Mouse (Mus musculus) lung, embryonic 16.5 days (tissue): ENCODE measurements around the gene Edc3. TPM values are rescaled to one million over a fixed set of nuclear protein-coding genes. Genes with fewer than 3 reads are reported as not detected.

ENCODE experiments used
- ATAC-seq: fragments of 200-750 bp; cut with Nextera tagmentation; 2 replicates; pipeline ENCODE4 v1.8.0; 2017; ENCODE audit warnings: low read depth, mild to moderate bottlenecking, moderate library complexity
- H3K27ac ChIP-seq: fragments of 300-500 bp; sonication (generic); 2 replicates; pipeline ENCODE4 v1.5.1; 2014; ENCODE audit warnings: mild to moderate bottlenecking, control low read depth, low read length
- H3K27me3 ChIP-seq: fragments of 300-500 bp; sonication (generic); 2 replicates; pipeline ENCODE4 v1.6.1; 2014; ENCODE audit warnings: low read depth, low read length, mixed read lengths; ENCODE audit not compliant: control insufficient read depth, insufficient read depth
- H3K36me3 ChIP-seq: fragments of 300-500 bp; sonication (generic); 2 replicates; pipeline ENCODE4 v1.6.1; 2014; ENCODE audit warnings: low read length; ENCODE audit not compliant: control insufficient read depth, insufficient read depth
- H3K4me1 ChIP-seq: fragments of 300-500 bp; sonication (generic); replicated peaks from 2 replicates; pipeline ENCODE4 v1.6.1; 2014; ENCODE audit warnings: low read length, mixed read lengths; ENCODE audit not compliant: control insufficient read depth, insufficient read depth
- H3K4me2 ChIP-seq: fragments of 300-500 bp; sonication (generic); 2 replicates; pipeline ENCODE4 v1.6.1; 2014; ENCODE audit warnings: low read depth, low read length, control low read depth
- H3K4me3 ChIP-seq: fragments of 300-500 bp; sonication (generic); 2 replicates; pipeline ENCODE4 v1.5.1; 2014; ENCODE audit warnings: mild to moderate bottlenecking, low read length, control low read depth
- H3K9ac ChIP-seq: fragments of 300-500 bp; sonication (generic); 2 replicates; pipeline ENCODE4 v1.6.1; 2014; ENCODE audit warnings: low read length, control low read depth
- H3K9me3 ChIP-seq: fragments of 300-500 bp; sonication (generic); 2 replicates; pipeline ENCODE4 v1.6.1; 2016; ENCODE audit warnings: low read length; ENCODE audit not compliant: control insufficient read depth
- WGBS: fragments of 180-500 bp; shearing (Covaris S2); extraction: QIAGEN DNeasy Blood & Tissue Kit; methylation state at CpG from one replicate; pipeline ENCODE4 v1.1.7; 2014; 5-methylcytosine and 5-hydroxymethylcytosine counted together
- polyA plus RNA-seq: library from polyadenylated mRNA; unstranded; fragments of >200 nt; fragmentation: Nextera tagmentation; extraction: Ambion mirVana; gene quantifications from 2 replicates; pipeline ENCODE4 v1.2.1, GENCODE M21; 2015

Edc3 gene
- polyA plus RNA-seq, 1 experiment from 2014 or later: 31.1 TPM

DNA sequence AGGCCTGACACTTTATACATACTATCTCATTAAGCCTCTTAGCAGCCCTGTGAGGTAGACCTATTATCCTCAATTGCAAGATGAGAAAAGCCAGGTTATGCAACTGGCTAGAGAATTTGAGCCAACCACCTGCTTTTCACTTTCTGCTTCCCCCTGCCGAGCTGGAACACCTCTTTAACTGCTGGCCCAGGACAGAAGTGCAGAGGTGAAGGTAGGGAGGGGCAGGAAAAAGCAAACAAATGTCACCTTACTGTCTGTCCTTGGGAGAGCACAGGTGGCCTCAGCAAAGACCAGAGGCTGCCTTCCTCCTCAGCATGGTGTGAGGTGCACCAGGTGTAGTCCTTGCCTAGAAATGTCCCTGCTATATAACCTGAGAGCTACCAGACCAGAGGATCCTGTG, 40.1 kb upstream of the Edc3 start:
- H3K4me2 ChIP-seq: no peak overlapping the region
- ATAC-seq: no peak
- no peak overlapping the region for H3K27ac ChIP-seq
- H3K9ac ChIP-seq: no peak overlapping the region
- H3K4me1 ChIP-seq: no peaks in the 10 kb centered on the region; the same call in 1 of the 2 replicates
- 20% methylated on average over 1 of the region's 1 CpGs for WGBS
- H3K9me3 ChIP-seq: no peaks in the 10 kb centered on the region
- H3K4me3 ChIP-seq: no peak overlapping the region
- no peaks in the 10 kb centered on the region for H3K36me3 ChIP-seq
- H3K27me3 ChIP-seq: no peaks in the 10 kb centered on the region

DNA sequence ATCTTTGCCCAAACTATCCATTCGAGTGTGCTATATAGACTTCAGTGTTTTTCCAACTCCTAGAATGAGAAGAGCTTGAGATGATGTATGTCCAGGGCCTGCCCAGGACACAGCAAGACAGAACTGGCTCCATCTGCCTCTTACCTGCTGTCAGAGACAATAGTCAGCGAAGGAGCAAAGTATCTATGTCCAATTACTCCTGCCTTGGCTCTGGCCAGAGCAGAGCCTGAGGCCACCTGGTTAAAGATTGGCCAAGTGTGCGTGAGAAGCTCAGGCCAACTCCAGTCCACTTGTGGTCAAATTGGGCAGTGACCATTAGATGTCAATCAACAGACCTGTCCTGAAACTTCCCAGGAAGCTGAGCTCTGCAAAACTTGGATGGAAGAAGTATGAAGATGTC, 38.8 kb upstream of the Edc3 start:
- Histone ChIP-seq H3K9me3 (no peaks in the 10 kb centered on the region), H3K36me3 (no peaks in the 10 kb centered on the region), H3K4me1 (no peaks in the 10 kb centered on the region; the same call in 1 of the 2 replicates), H3K4me2 (no peak overlapping the region), H3K4me3 (no peak overlapping the region), H3K27ac (no peak overlapping the region), H3K9ac (no peak overlapping the region), H3K27me3 (no peaks in the 10 kb centered on the region)
- ATAC-seq: no peak
- 74% methylated on average over 3 of the region's 3 CpGs for WGBS

DNA sequence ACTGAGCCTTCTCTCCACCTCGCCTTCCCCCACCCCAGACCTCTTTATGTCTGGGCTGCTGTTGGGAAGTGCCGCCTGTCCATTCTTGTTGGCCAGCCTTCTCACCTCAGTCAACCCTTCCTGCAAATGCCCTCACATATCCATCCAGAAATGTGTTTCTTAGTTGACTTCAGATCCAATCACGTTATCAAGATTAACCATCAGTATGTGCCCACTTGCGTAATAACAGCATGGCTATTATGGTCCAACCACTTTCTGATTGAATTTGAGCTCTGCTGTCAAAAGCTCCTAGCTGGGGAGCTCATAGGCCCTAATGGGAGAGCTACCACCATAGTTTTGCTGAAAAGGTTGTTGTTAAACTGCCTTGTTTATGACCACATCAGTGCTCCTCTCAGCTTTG, 37.3 kb upstream of the Edc3 start:
- no peaks in the 10 kb centered on the region; the same call in 1 of the 2 replicates for H3K4me1 ChIP-seq
- H3K36me3 ChIP-seq: no peaks in the 10 kb centered on the region
- H3K27me3 ChIP-seq: no peaks in the 10 kb centered on the region
- H3K27ac ChIP-seq: no peak overlapping the region
- no peak overlapping the region for H3K9ac ChIP-seq
- no peaks in the 10 kb centered on the region for H3K9me3 ChIP-seq
- H3K4me2 ChIP-seq: no peak overlapping the region
- no peak overlapping the region for H3K4me3 ChIP-seq
- ATAC-seq: no peak
- 87% methylated on average over 4 of the region's 4 CpGs for WGBS

DNA sequence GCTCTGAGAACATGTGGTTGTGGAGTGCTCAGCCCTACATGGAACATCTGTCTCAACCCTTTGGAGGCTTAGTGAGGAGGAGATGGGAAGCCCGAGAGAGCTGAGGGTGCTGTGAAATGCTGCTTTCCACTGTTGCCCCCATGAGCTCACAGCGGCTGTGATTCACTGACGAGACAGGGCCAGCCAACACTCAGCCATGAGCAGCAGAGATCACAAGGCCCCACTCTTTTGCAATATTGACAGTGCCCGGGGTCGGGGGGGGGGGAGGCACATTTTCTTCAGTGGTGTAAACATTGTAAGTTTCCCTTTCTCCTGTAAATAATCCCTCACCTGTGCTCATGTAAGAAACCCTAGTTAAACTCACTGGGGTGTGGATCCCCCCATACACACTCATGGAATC, 36.8 kb upstream of the Edc3 start:
- no peaks in the 10 kb centered on the region for H3K27me3 ChIP-seq
- no peak overlapping the region for H3K4me3 ChIP-seq
- no peaks in the 10 kb centered on the region; the same call in 1 of the 2 replicates for H3K4me1 ChIP-seq
- H3K4me2 ChIP-seq: no peak overlapping the region
- 73% methylated on average over 5 of the region's 5 CpGs for WGBS
- ATAC-seq: no peak
- H3K9ac ChIP-seq: no peak overlapping the region
- H3K9me3 ChIP-seq: no peaks in the 10 kb centered on the region
- no peaks in the 10 kb centered on the region for H3K36me3 ChIP-seq
- H3K27ac ChIP-seq: no peak overlapping the region

DNA sequence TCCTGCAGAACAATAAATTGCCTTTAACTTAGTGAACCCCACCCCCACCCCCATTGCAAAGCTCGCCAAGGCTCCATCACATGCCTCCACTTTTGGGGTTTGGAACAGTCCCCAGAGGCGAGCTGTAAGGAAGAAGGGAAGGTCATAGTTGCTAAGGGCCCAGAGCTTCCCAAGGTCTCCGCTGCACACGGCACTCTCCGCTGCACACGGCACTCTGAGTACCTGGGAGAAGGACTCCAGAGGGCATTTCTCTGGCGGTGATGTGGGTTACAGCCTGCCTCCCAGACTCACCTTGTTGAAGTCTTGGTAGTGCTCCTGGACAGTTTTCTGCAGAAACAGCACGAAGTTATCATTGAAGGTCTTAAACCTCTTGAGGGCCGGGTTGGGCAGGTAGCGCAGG, 26.9 kb upstream of the Edc3 start:
- ATAC-seq: no peak
- WGBS: 75% methylated on average over 10 of the region's 10 CpGs
- Histone ChIP-seq H3K27me3 (no peaks in the 10 kb centered on the region), H3K4me3 (no peak overlapping the region), H3K36me3 (no peaks in the 10 kb centered on the region), H3K4me2 (no peak overlapping the region), H3K27ac (no peak overlapping the region), H3K4me1 (no peaks in the 10 kb centered on the region), H3K9ac (no peak overlapping the region), H3K9me3 (no peaks in the 10 kb centered on the region)

DNA sequence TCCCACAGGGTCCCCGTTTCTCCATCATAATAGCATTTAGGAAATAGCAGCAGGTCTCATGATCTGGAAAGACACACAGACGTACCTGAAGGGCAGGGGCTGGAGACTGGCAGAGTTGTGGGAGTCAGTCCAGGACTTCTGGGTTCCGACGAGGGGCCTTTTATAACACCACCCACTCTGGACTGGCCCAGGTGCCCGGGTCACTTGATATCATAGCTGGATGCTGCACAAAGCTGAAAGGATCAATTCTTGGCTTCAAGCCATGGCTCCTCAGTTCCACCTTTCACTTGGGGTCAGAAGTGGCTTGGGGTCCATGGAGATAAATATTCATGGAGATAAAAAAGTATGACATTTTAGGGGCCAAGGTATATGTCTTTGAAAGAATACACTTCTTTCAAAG, 24.8 kb upstream of the Edc3 start, which contains the start of gene Cyp1a2:
TSS of gene Cyp1a2 (minus strand) at position 184 of the 400 bp plus-strand sequence.
- Histone ChIP-seq H3K36me3 (no peaks in the 10 kb centered on the region), H3K9ac (no peak within 1 kb of the TSS), H3K4me1 (no peaks in the 10 kb centered on the region), H3K27ac (no peak within 1 kb of the TSS), H3K4me2 (no peak within 1 kb of the TSS), H3K27me3 (no peaks in the 10 kb centered on the region), H3K9me3 (no peaks in the 10 kb centered on the region), H3K4me3 (no peak within 1 kb of the TSS)
- WGBS: 78% methylated on average over 5 of the region's 5 CpGs
- ATAC-seq: no peak

DNA sequence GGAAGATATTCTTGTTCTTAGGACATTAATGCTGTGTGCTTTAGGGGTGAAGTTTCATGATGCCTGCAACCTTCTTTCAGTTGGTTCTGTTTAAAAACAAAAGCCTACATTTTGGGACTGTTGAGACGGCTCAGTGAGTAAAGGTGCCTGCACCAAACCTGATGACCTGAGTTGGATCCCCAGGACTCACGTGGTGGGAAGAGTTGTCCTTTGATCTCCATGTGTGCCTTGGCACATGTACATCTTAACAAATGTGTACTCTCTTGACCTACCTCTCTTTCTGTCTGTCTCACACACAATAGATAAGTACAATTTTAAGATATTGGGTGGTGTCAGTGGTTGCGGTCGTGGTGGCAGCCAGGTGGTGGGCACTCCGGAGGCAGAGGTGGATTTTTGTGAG, 22.3 kb upstream of the Edc3 start:
- 75% methylated on average over 5 of the region's 5 CpGs for WGBS
- Histone ChIP-seq H3K27ac (no peak overlapping the region), H3K9ac (no peak overlapping the region), H3K36me3 (no peaks in the 10 kb centered on the region), H3K4me2 (no peak overlapping the region), H3K9me3 (no peaks in the 10 kb centered on the region), H3K4me3 (no peak overlapping the region), H3K27me3 (no peaks in the 10 kb centered on the region), H3K4me1 (no peaks in the 10 kb centered on the region)
- ATAC-seq: no peak

DNA sequence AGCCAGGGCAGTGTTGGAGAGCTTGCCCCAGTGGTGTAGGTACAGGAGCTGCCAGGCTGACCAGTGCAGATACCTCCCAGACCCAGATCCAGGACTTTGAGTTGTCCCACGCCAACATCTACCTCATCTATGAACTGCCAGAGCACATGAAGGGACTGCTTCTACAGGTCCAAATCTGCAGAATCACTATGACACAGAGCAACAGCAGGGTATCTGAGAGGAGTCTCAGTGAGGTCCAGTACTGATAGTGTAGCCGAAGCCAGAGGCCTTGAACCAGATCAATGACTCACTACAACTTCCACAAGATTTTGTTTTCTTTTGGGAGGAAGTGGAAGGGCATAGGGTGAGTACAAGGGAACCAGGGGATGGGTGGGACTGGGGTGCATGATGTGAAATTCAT, 20.6 kb upstream of the Edc3 start, which contains the start of gene Cyp1a1:
TSS of gene Cyp1a1 (plus strand) at position 178 of the 400 bp plus-strand sequence.
- Histone ChIP-seq H3K36me3 (no peaks in the 10 kb centered on the region), H3K27ac (no peak within 1 kb of the TSS), H3K9me3 (no peaks in the 10 kb centered on the region), H3K4me3 (no peak within 1 kb of the TSS), H3K4me2 (no peak within 1 kb of the TSS), H3K27me3 (no peaks in the 10 kb centered on the region), H3K9ac (no peak within 1 kb of the TSS), H3K4me1 (no peaks in the 10 kb centered on the region)
- WGBS: 93% methylated on average over 2 of the region's 2 CpGs
- no peak for ATAC-seq

DNA sequence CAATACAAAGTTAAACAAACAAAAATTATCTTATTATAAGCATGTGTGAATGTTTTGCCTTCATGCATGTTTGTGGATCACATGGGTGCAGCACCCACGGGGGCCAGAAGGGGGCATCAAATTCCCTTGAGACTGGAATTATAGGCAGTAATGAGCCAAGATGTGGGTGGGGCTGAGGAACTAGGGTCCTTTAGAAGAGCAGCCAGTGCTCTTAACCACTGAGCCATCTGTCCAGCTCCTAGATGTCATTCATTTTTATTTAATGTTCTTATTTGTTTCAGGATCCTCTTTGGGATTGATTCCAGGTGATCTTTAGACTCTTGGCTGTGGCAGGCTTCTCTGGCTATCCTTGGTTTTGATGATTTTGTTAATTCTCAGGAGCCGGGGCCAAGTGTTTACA, 20.2 kb upstream of the Edc3 start:
- ATAC-seq: no peak
- H3K9me3 ChIP-seq: no peaks in the 10 kb centered on the region
- H3K36me3 ChIP-seq: no peaks in the 10 kb centered on the region
- H3K4me1 ChIP-seq: no peaks in the 10 kb centered on the region
- H3K27ac ChIP-seq: no peak overlapping the region
- no peak overlapping the region for H3K4me3 ChIP-seq
- no peak overlapping the region for H3K4me2 ChIP-seq
- no peak overlapping the region for H3K9ac ChIP-seq
- H3K27me3 ChIP-seq: no peaks in the 10 kb centered on the region
- WGBS: 32% methylated on average over 2 of the region's 2 CpGs

DNA sequence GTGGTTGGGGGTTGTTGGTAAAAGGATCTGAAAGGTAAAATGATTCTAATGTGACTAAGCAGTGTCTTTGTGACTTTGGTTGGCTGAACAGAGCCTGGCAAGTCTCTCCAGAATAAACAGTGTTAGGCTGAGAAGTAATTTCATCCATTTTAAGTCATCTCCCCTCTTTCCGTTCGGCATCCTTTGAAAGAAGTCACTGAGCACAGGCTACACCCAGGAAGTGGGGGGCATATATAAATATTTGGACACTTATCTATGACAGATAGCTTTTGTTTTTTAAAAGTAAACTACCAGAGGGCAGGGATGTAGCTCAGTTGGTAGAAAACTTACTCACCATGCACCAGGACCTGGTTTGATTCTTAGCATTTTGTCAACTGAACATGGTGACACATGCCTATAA, 19.7 kb upstream of the Edc3 start:
- no peak for ATAC-seq
- H3K27me3 ChIP-seq: no peaks in the 10 kb centered on the region
- no peak overlapping the region for H3K9ac ChIP-seq
- H3K9me3 ChIP-seq: no peaks in the 10 kb centered on the region
- H3K4me2 ChIP-seq: no peak overlapping the region
- no peak overlapping the region for H3K27ac ChIP-seq
- WGBS: 35% methylated on average over 2 of the region's 2 CpGs
- no peaks in the 10 kb centered on the region for H3K4me1 ChIP-seq
- H3K4me3 ChIP-seq: no peak overlapping the region
- H3K36me3 ChIP-seq: no peaks in the 10 kb centered on the region
